Mouse (Mus musculus): ENCODE measurements around the gene Srarp.

DNA sequence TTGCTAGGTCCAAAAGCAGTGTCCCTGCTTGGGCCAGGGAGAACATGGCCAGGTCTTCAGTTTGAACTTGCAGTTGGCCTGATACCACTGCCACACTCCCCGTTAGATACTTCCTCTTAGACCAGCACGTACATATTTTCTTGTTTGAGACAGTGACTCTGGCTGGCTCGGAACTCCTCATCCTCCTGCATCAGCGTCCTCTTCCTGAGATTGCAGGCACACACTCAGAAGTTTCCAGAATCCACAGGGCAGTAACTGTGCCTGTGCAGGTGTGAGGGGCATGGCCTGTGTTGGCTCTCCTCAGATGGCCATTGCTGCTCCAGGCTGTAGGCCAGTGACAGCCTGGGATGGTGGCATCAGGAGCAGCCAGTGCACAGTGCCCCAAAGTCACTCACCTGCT is 24.6 kb upstream of the Srarp start:
- TF ChIP-seq CTCF (IDR thresholded peaks at IDR 0.05; ENCODE audit: extremely low read depth, insufficient read depth, insufficient read length, insufficient replicate concordance), result no peak
- no peak for TF ChIP-seq POLR2A (IDR thresholded peaks at IDR 0.05; ENCODE audit: low read depth, low read length)

Measured in spleen, adult 2 months (tissue).